Mouse (Mus musculus) liver, postnatal 0 days (tissue): Measurements from ENCODE around the gene Wars. TPM values are rescaled to one million over a fixed set of nuclear protein-coding genes. Genes with fewer than 3 reads are reported as not detected.

ENCODE experiments used
- ATAC-seq: fragments of 200-750 bp; cut with Nextera tagmentation; 2 replicates; pipeline ENCODE4 v1.8.0; 2017; ENCODE audit warnings: mild to moderate bottlenecking, moderate library complexity
- DNase-seq: peaks from one replicate; pipeline ENCODE4 v3.0.0-alpha.2; 2016
- H3K27ac ChIP-seq: fragments of 300-500 bp; sonication (generic); 2 replicates; pipeline ENCODE4 v1.5.1; 2014; ENCODE audit warnings: antibody characterized with exemption, moderate library complexity, mild to moderate bottlenecking, low read depth
- H3K27me3 ChIP-seq: fragments of 300-500 bp; sonication (generic); 2 replicates; pipeline ENCODE4 v1.6.1; 2014; ENCODE audit warnings: low read length, control low read depth, mixed read lengths; ENCODE audit not compliant: insufficient read depth
- H3K36me3 ChIP-seq: fragments of 300-500 bp; sonication (generic); replicated peaks from 2 replicates; pipeline ENCODE4 v1.6.1; 2014; ENCODE audit warnings: mild to moderate bottlenecking, control low read depth, low read length, moderate library complexity, mixed read lengths; ENCODE audit not compliant: insufficient read depth
- H3K4me1 ChIP-seq: fragments of 300-500 bp; sonication (generic); 2 replicates; pipeline ENCODE4 v1.6.1; 2014; ENCODE audit warnings: antibody characterized with exemption, mild to moderate bottlenecking, control low read depth; ENCODE audit not compliant: insufficient read depth
- H3K4me2 ChIP-seq: fragments of 300-500 bp; sonication (generic); 2 replicates; pipeline ENCODE4 v1.6.1; 2014; ENCODE audit warnings: low read depth, mild to moderate bottlenecking, low read length, moderate library complexity, mixed read lengths
- H3K4me3 ChIP-seq: fragments of 300-500 bp; sonication (generic); 2 replicates; pipeline ENCODE4 v1.5.1; 2014; ENCODE audit warnings: low read depth, low read length
- H3K9ac ChIP-seq: fragments of 300-500 bp; sonication (generic); replicated peaks from 2 replicates; pipeline ENCODE4 v1.6.1; 2014; ENCODE audit warnings: mild to moderate bottlenecking, moderate library complexity
- H3K9me3 ChIP-seq: fragments of 300-500 bp; sonication (generic); 2 replicates; pipeline ENCODE4 v1.6.1; 2016; ENCODE audit warnings: mild to moderate bottlenecking, control low read depth, low read length, mixed read lengths
- CTCF ChIP-seq: sonication (generic); IDR thresholded peaks from 2 replicates; pipeline ENCODE4 v1.5.1; 2016; ENCODE audit warnings: antibody characterized with exemption, low read depth
- EP300 ChIP-seq: IDR thresholded peaks from 2 replicates; pipeline ENCODE4 v1.6.1; 2016; ENCODE audit warnings: antibody characterized with exemption, low read depth, mild to moderate bottlenecking
- WGBS: fragments of 180-500 bp; shearing (Covaris S2); extraction: QIAGEN DNeasy Blood & Tissue Kit; methylation state at CpG from one replicate; pipeline ENCODE4 v1.1.7; 2014; ENCODE audit not compliant: insufficient replicate concordance; 5-methylcytosine and 5-hydroxymethylcytosine counted together
- polyA plus RNA-seq: library from polyadenylated mRNA; unstranded; fragments of >200 nt; fragmentation: Nextera tagmentation; extraction: Ambion mirVana; gene quantifications from 2 replicates; pipeline ENCODE4 v1.2.1, GENCODE M21; 2015

The Wars gene
- polyA plus RNA-seq, 1 experiment from 2014 or later: 15.9 TPM

DNA sequence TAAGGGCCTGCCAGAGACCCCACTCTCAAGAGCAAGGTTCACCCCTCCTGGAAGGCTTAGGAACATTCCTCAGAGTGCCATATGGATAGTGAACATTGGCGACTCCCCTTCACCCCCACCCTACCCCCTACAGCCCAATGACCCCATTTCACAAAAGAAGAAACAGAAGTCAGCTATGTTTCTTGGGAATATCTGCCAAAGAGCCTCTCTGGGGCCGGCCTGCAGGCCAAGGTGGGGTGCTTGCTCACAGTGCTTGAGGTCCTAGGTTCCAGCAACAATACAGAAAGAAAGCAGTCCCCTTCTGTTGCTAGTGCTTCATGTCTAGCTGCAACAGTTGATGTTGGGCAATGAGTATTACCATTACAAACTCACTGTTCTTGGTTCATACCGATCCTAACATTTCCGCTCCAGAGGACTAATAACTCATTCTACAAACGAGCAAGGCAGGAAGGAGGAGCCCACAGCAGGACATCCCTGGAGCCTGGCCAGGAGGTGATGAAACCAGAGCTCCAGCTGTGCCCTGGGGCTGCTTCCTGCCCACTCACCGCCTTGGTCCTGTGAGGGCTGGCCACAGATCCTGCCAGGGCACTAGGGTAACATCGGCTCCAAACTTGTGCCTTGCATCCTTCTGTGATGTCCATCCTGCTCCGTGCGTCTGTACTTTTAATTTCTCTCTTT lies 61.9 kb downstream of the Wars start:
- peak; percentile 18 for ATAC-seq
- H3K27ac ChIP-seq: peak overlapping the region; percentile 68
- H3K4me3 ChIP-seq: no peak overlapping the region
- H3K9me3 ChIP-seq: no peaks in the 10 kb centered on the region
- peak overlapping the region; percentile 28; the same call in 1 of the 2 replicates for H3K4me2 ChIP-seq
- H3K9ac ChIP-seq: no peak overlapping the region
- H3K36me3 ChIP-seq: 0 out of 2 replicates have a peak, but pooled peaks cover 3% of the 10 kb centered on the region
- TF ChIP-seq EP300 (0 out of 2 replicates have a peak, but pooled peaks have one; percentile 11), CTCF (no peak)
- WGBS: 50% methylated on average over 9 of the region's 9 CpGs
- DNase-seq: peak; percentile 87
- H3K4me1 ChIP-seq: peaks cover 20% of the 10 kb centered on the region
- H3K27me3 ChIP-seq: no peaks in the 10 kb centered on the region

DNA sequence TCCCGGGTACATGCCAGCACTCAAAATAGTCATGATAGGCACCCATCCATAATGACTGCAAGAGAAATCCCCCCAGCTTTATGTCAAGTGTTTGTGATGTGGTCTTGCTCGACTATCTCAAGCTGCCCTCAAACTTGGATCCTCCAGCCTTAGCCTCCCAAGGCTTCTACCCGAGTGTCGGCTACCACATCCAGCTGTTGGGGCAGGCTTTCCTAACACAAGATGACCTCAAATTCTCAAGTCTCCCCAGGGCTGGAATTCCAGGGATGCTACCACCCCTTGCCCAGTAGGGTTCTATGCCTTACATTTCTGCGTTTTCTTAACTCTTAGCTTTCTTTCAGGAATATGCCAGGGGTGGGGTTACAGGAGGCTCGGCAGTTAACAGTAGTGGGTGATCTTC lies 63.6 kb downstream of the Wars start:
- Histone ChIP-seq H3K27me3 (no peaks in the 10 kb centered on the region), H3K36me3 (0 out of 2 replicates have a peak, but pooled peaks cover 5% of the 10 kb centered on the region), H3K4me2 (no peak overlapping the region), H3K4me1 (peaks cover 16% of the 10 kb centered on the region), H3K9ac (no peak overlapping the region), H3K9me3 (no peaks in the 10 kb centered on the region), H3K27ac (no peak overlapping the region), H3K4me3 (no peak overlapping the region)
- TF ChIP-seq EP300 (no peak), CTCF (no peak)
- 80% methylated on average over 6 of the region's 6 CpGs for WGBS
- DNase-seq: no peak
- ATAC-seq: no peak

DNA sequence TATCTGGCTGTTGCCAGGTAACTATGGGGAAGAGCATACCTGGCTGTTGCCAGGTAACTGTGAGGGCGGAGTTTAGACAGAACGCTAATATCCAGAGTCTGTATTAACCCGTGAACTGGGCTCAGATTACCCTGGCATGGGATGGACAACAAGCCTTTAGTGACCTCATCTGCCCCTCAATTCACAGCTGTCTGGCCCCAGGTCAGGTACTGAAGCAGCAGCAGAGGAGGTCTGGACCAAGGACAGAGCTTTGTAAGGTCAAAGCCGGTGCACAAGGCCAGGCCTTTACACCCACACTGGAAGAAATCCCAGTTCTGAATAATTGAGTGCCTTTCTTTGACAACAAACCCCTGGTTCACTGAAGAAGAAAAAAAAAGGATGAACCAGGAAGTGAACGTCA lies 64.3 kb downstream of the Wars start:
- TF ChIP-seq CTCF (no peak), EP300 (no peak)
- 78% methylated on average over 5 of the region's 5 CpGs for WGBS
- no peak for ATAC-seq

DNA sequence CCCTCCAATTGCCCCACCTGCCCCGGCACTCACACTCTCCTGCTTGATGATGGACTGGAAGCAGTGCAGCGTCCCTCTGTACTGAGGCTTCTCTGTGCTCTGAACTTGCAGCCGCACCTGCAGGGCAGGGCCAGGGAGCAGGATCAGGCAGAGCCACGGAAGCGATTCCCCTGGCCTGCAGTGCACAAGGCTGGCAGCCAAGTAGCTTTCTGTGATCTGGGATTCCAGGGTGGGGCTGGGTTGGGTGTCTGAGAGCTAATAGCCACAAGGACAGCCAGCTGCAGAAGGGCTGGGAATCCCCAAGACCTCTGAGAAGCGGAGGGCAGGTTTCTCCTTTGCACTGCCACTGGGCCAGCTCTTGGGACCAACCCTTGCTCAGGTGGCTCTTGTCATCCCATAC lies 66.3 kb downstream of the Wars start:
- Histone ChIP-seq H3K4me3 (no peak overlapping the region), H3K4me2 (no peak overlapping the region), H3K4me1 (peaks cover 8% of the 10 kb centered on the region), H3K27ac (no peak overlapping the region), H3K27me3 (no peaks in the 10 kb centered on the region), H3K9me3 (no peaks in the 10 kb centered on the region), H3K9ac (no peak overlapping the region), H3K36me3 (0 out of 2 replicates have a peak, but pooled peaks cover 5% of the 10 kb centered on the region)
- TF ChIP-seq EP300: no peak
- no peak for TF ChIP-seq CTCF
- no peak for DNase-seq
- 95% methylated on average over 6 of the region's 6 CpGs for WGBS
- no peak for ATAC-seq

More for the DNA sequence above, 64.3 kb downstream of the Wars start:
- DNase-seq: no peak
- Histone ChIP-seq H3K4me2 (no peak overlapping the region), H3K9ac (no peak overlapping the region), H3K27me3 (no peaks in the 10 kb centered on the region), H3K4me3 (no peak overlapping the region), H3K27ac (no peak overlapping the region), H3K36me3 (0 out of 2 replicates have a peak, but pooled peaks cover 5% of the 10 kb centered on the region), H3K4me1 (peaks cover 11% of the 10 kb centered on the region), H3K9me3 (no peaks in the 10 kb centered on the region)

DNA sequence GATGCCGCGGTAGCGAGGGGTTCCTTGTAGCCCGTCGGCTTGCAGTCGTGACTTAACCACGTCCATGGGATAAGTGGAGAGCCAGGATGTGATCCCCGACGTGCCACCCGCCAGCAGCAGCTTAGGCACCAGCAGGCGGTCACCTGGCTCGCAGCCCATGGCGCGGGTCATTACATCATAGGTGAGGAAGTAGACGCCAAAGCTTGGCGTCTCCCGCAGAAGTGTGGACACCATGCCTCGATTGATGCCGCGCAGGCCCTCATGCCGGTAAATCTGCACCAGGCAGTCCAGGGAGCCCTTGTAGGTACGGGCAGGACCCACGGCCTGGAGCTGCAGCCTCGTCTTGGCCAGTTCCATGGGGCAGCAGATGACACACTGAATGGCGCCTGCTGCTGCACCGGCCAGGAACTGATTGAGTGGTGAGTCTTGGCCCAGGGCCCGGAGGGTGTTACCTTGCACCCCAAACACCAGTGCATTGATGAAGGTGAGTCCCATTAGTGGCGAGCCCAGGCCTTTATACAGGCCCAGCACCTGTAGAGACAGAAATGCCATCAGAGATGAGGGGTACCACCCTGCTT lies 66.9 kb downstream of the Wars start:
- H3K36me3 ChIP-seq: 0 out of 2 replicates have a peak, but pooled peaks cover 5% of the 10 kb centered on the region
- H3K4me2 ChIP-seq: no peak overlapping the region
- 92% methylated on average over 28 of the region's 28 CpGs for WGBS
- TF ChIP-seq EP300 (no peak), CTCF (no peak)
- no peak overlapping the region for H3K27ac ChIP-seq
- ATAC-seq (no peak), DNase-seq (no peak)
- no peak overlapping the region for H3K9ac ChIP-seq
- H3K4me1 ChIP-seq: peaks cover 4% of the 10 kb centered on the region
- H3K27me3 ChIP-seq: no peaks in the 10 kb centered on the region
- H3K4me3 ChIP-seq: no peak overlapping the region
- H3K9me3 ChIP-seq: no peaks in the 10 kb centered on the region

DNA sequence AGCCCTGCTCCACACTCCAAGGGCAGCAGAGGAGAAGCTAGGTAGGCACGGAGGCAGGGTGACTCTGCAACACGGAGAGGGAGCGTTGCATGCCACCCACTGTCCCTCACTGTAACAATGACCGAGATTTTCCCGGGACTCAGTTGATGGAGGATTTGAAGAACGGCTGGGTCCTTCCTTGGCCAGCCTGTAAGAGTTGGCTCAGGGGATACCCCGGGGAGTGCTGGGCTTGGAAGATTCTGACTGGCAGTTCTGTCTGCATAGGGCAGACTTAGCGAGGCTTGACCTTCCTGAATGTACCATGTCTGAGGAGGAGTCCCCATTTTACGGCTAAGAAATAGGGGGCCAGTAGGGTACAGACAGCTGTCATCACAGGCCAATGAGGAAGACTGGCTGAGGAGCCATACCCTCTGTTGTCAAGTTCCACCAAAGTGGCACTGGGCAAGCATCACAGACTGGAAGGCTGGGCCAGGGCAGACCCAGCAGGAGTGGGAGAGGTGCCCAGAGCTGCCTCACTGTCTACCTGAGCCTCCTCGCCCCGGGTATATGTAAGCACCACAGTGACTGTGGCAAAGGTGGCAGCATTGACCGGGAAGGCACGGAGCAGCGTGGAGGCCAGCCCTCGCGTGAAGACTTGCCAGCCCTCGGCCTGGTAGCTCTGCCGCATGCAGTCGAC lies 67.6 kb downstream of the Wars start:
- Histone ChIP-seq H3K4me2 (no peak overlapping the region), H3K27ac (no peak overlapping the region), H3K4me1 (no peaks in the 10 kb centered on the region), H3K9me3 (no peaks in the 10 kb centered on the region), H3K27me3 (no peaks in the 10 kb centered on the region), H3K36me3 (0 out of 2 replicates have a peak, but pooled peaks cover 5% of the 10 kb centered on the region), H3K4me3 (no peak overlapping the region), H3K9ac (no peak overlapping the region)
- DNase-seq: no peak
- TF ChIP-seq EP300: no peak
- TF ChIP-seq CTCF: no peak
- WGBS: 92% methylated on average over 19 of the region's 19 CpGs
- no peak for ATAC-seq
